In genomic region chr2:4018909-4019308, GRCm38 (mm10) we compare ENCODE assay signal across 9 mouse cellular contexts. TPM values are rescaled to one million over a fixed set of nuclear protein-coding genes. Genes with fewer than 3 reads are reported as not detected.
DNase-seq lines count a peak whose midpoint lies in the region; ATAC-seq and TF ChIP-seq lines count a peak whose summit lies in the region.
"Had no signal": no experiment of that assay in that cellular context is flagged by ENCODE, and none has a peak within 500 bp of the region (broad histone marks: within the 10 kb centered on the region; RNA-seq: fewer than 3 reads in every experiment).

No protein-coding gene starts in this region.

- peaks cover 17% of the 10 kb centered on the region for H3K4me1 ChIP-seq in kidney, embryonic 15.5 days
- H3K4me1 ChIP-seq in hindbrain, embryonic 10.5 days (replicated peaks): peaks cover 15% of the 10 kb centered on the region
- H3K4me1 ChIP-seq in hindbrain, postnatal 0 days (ENCODE audit: insufficient read depth, low read length): peaks cover 7% of the 10 kb centered on the region; the same call in 1 of the 2 replicates
- no peaks in the 10 kb centered on the region; the same call in 1 of the 2 replicates for H3K4me1 ChIP-seq in midbrain, postnatal 0 days (ENCODE audit: insufficient read depth, low read length)

- no peaks in the 10 kb centered on the region for H3K36me3 ChIP-seq in kidney, embryonic 15.5 days
- H3K36me3 ChIP-seq in hindbrain, embryonic 10.5 days: no peaks in the 10 kb centered on the region
- no peaks in the 10 kb centered on the region for H3K36me3 ChIP-seq in hindbrain, postnatal 0 days (ENCODE audit: insufficient read depth, low read length)
- no peaks in the 10 kb centered on the region for H3K36me3 ChIP-seq in midbrain, postnatal 0 days (ENCODE audit: insufficient read depth, low read length)

- peak overlapping the region; percentile 46 for H3K4me2 ChIP-seq in kidney, embryonic 15.5 days
- peak overlapping the region; percentile 55 for H3K4me2 ChIP-seq in hindbrain, postnatal 0 days (ENCODE audit: low read depth, low read length)
- H3K4me2 ChIP-seq in midbrain, postnatal 0 days (ENCODE audit: low read depth, low read length, poor library complexity, severe bottlenecking): peak overlapping the region; percentile 65

- 0 out of 2 replicates have a peak, but pooled peaks cover 3% of the 10 kb centered on the region for H3K27me3 ChIP-seq in kidney, embryonic 15.5 days
- no peaks in the 10 kb centered on the region for H3K27me3 ChIP-seq in hindbrain, embryonic 10.5 days (ENCODE audit: insufficient read depth, poor library complexity, severe bottlenecking)
- H3K27me3 ChIP-seq in hindbrain, postnatal 0 days (ENCODE audit: insufficient read depth, low read length): no peaks in the 10 kb centered on the region
- H3K27me3 ChIP-seq in midbrain, postnatal 0 days (ENCODE audit: insufficient read depth, low read length): no peaks in the 10 kb centered on the region

- ATAC-seq in kidney, embryonic 15.5 days (replicated peaks; ENCODE audit: low FRiP score): no peak
- no peak for ATAC-seq in hindbrain, postnatal 0 days
- 0 out of 2 replicates have a peak, but pooled peaks have one; percentile 32 for ATAC-seq in midbrain, postnatal 0 days (ENCODE audit: low FRiP score)

- H3K9ac ChIP-seq in kidney, embryonic 15.5 days: no peak overlapping the region
- no peak overlapping the region; the same call in 1 of the 2 replicates for H3K9ac ChIP-seq in hindbrain, postnatal 0 days (replicated peaks; ENCODE audit: low read length)
- peak overlapping the region; percentile 69 for H3K9ac ChIP-seq in midbrain, postnatal 0 days (replicated peaks; ENCODE audit: low read length, poor library complexity, severe bottlenecking)

- H3K4me3 ChIP-seq in kidney, embryonic 15.5 days (replicated peaks): no peak overlapping the region
- H3K4me3 ChIP-seq in hindbrain, embryonic 10.5 days: no peak overlapping the region
- H3K4me3 ChIP-seq in hindbrain, postnatal 0 days (ENCODE audit: low read length): peak overlapping the region; percentile 42
- H3K4me3 ChIP-seq in midbrain, postnatal 0 days (ENCODE audit: low read depth, low read length): peak overlapping the region; percentile 49

- H3K9me3 ChIP-seq in kidney, embryonic 15.5 days (replicated peaks): no peaks in the 10 kb centered on the region
- no peaks in the 10 kb centered on the region for H3K9me3 ChIP-seq in hindbrain, embryonic 10.5 days
- H3K9me3 ChIP-seq in hindbrain, postnatal 0 days (ENCODE audit: low read length): no peaks in the 10 kb centered on the region
- no peaks in the 10 kb centered on the region for H3K9me3 ChIP-seq in midbrain, postnatal 0 days (ENCODE audit: low read length)

- no peak overlapping the region for H3K27ac ChIP-seq in kidney, embryonic 15.5 days
- 0 out of 2 replicates have a peak overlapping the region, but pooled peaks have one; percentile 64 for H3K27ac ChIP-seq in hindbrain, embryonic 10.5 days
- peak overlapping the region; percentile 78 for H3K27ac ChIP-seq in hindbrain, postnatal 0 days
- H3K27ac ChIP-seq in midbrain, postnatal 0 days (ENCODE audit: low read depth, low read length): peak overlapping the region; percentile 78

- DNase-seq in kidney, postnatal 14 days: no peak
- no peak for DNase-seq in hindbrain, embryonic 10.5 days (ENCODE audit: low spot score)
- no peak for DNase-seq in hindbrain, postnatal 0 days (ENCODE audit: low spot score)
- DNase-seq in midbrain, postnatal 0 days (ENCODE audit: low spot score): no peak
- no peak for DNase-seq in kidney, adult 9 months
- DNase-seq in left cerebral cortex, adult 18-20 months (ENCODE audit: low spot score in 2 of 2): no peak
- DNase-seq: lung, adult 18-20 months; thymus, postnatal 14 days had no signal

- WGBS in kidney, embryonic 15.5 days: 34% methylated on average over 4 of the region's 4 CpGs
- WGBS in hindbrain, embryonic 10.5 days: 71% methylated on average over 4 of the region's 4 CpGs
- 41% methylated on average over 4 of the region's 4 CpGs for WGBS in hindbrain, postnatal 0 days
- WGBS in midbrain, postnatal 0 days: 23% methylated on average over 4 of the region's 4 CpGs

- TF ChIP-seq CTCF in hindbrain, postnatal 0 days (IDR thresholded peaks at IDR 0.05; ENCODE audit: low read depth): no peak
- no peak for TF ChIP-seq CTCF in midbrain, postnatal 0 days (IDR thresholded peaks at IDR 0.05)

RNA-seq across cellular contexts. Expression of gene Frmd4a, which starts 1.4 kb away (rescaled TPM):
- polyA plus RNA-seq in kidney, embryonic 15.5 days (2015; fragmentation: Nextera tagmentation; extraction: Ambion mirVana): 34.9 and 35.9 TPM in 2 replicates
- 42.7 and 49.1 TPM in 2 replicates for polyA plus RNA-seq in hindbrain, embryonic 10.5 days (2016; fragmentation: Nextera tagmentation; extraction: Ambion mirVana)
- 52.3 and 55.8 TPM in 2 replicates for total RNA-seq in hindbrain, postnatal 0 days (2014; rRNA removed)
- 40.2 and 40.7 TPM in 2 replicates for polyA plus RNA-seq in hindbrain, postnatal 0 days (2015; fragmentation: Nextera tagmentation; extraction: Ambion mirVana)
- 60.2 and 76.4 TPM in 2 replicates for total RNA-seq in midbrain, postnatal 0 days (2014; rRNA removed)
- 34.4 and 42.5 TPM in 2 replicates for polyA plus RNA-seq in midbrain, postnatal 0 days (2015; fragmentation: Nextera tagmentation; extraction: Ambion mirVana)
- 10 to 100 TPM; 42.3 to 47.3 TPM for total RNA-seq in left cerebral cortex, adult 18-20 months (2021)

Comparison
In these comparisons a context has a peak if more than half of its experiments do, and no peak if none do; other contexts are left out.
1. H3K4me3 ChIP-seq: peak in hindbrain, postnatal 0 days (single experiment) and midbrain, postnatal 0 days (single experiment); none in kidney, embryonic 15.5 days (single experiment) and hindbrain, embryonic 10.5 days (single experiment).
2. Peak in every context shown above with its lines, with median percentiles within 50 percentile points of each other: H3K4me2 ChIP-seq.